8 mouse cellular contexts compared by ENCODE assay signal in genomic region chr15:102471295-102471645, GRCm38 (mm10). TPM values are rescaled to one million over a fixed set of nuclear protein-coding genes. Genes with fewer than 3 reads are reported as not detected.
DNase-seq lines count a peak whose midpoint lies in the region; ATAC-seq and TF ChIP-seq lines count a peak whose summit lies in the region.

No protein-coding gene starts in this region.

- peak overlapping the region; percentile 98 for H3K27ac ChIP-seq in heart, adult 2 months
- no peak overlapping the region for H3K27ac ChIP-seq in ES-Bruce4 (ENCODE audit: insufficient read depth, low read length)
- H3K27ac ChIP-seq in forebrain, embryonic 16.5 days (ENCODE audit: low read length), result peak overlapping the region; percentile 93
- H3K27ac ChIP-seq in liver, embryonic 16.5 days (ENCODE audit: low read length), result peak overlapping the region; percentile 90

- H3K4me2 ChIP-seq in forebrain, embryonic 16.5 days (ENCODE audit: low read length), result peak overlapping the region; percentile 82
- peak overlapping the region; percentile 72 for H3K4me2 ChIP-seq in liver, embryonic 16.5 days (ENCODE audit: low read depth, low read length)

- no peak for TF ChIP-seq EP300 in heart, adult 2 months (IDR thresholded peaks at IDR 0.05; ENCODE audit: insufficient read depth, low read depth, low read length)
- no peak for TF ChIP-seq EP300 in ES-Bruce4 (IDR thresholded peaks at IDR 0.05; ENCODE audit: insufficient read depth, low read depth, low read length)

- no peaks in the 10 kb centered on the region for H3K27me3 ChIP-seq in heart, adult 2 months (ENCODE audit: control insufficient read depth, insufficient read depth, low read length)
- H3K27me3 ChIP-seq in ES-Bruce4 (ENCODE audit: control insufficient read depth, insufficient read depth, low read length, poor library complexity, severe bottlenecking), result no peaks in the 10 kb centered on the region
- no peaks in the 10 kb centered on the region for H3K27me3 ChIP-seq in forebrain, embryonic 16.5 days (replicated peaks; ENCODE audit: control insufficient read depth, insufficient read depth, low read length)
- no peaks in the 10 kb centered on the region for H3K27me3 ChIP-seq in liver, embryonic 16.5 days (ENCODE audit: control insufficient read depth, insufficient read depth, low read depth, low read length)

- TF ChIP-seq CTCF in heart, adult 2 months (IDR thresholded peaks at IDR 0.05), result no peak
- no peak for TF ChIP-seq CTCF in ES-Bruce4 (IDR thresholded peaks at IDR 0.05; ENCODE audit: low read depth, low read length)

- peak overlapping the region; percentile 83 for H3K9ac ChIP-seq in heart, adult 2 months (ENCODE audit: low read depth, low read length)
- H3K9ac ChIP-seq in ES-Bruce4 (ENCODE audit: low read depth, poor library complexity, severe bottlenecking), result peak overlapping the region; percentile 96
- H3K9ac ChIP-seq in forebrain, embryonic 16.5 days (replicated peaks; ENCODE audit: low read depth, low read length), result peak overlapping the region; percentile 85
- H3K9ac ChIP-seq in liver, embryonic 16.5 days (ENCODE audit: low read depth, low read length), result peak overlapping the region; percentile 96

- no peak for ATAC-seq in forebrain, embryonic 16.5 days
- no peak for ATAC-seq in liver, embryonic 16.5 days (ENCODE audit: low read depth)

- DNase-seq in heart, adult 2 months, result no peak
- no peak for DNase-seq in heart, postnatal 25 days (ENCODE audit: low spot score)
- no peak for DNase-seq in adrenal gland, postnatal 36 days
- DNase-seq in ovary, adult 18-20 months (ENCODE audit: low spot score), result no peak
- DNase-seq in urinary bladder, postnatal 36 days (ENCODE audit: low spot score in 2 of 2), result no peak

- peaks cover 8% of the 10 kb centered on the region for H3K4me1 ChIP-seq in heart, adult 2 months (ENCODE audit: control insufficient read depth, insufficient read depth, low read length)
- H3K4me1 ChIP-seq in ES-Bruce4 (ENCODE audit: control insufficient read depth, insufficient read depth, low read length), result no peaks in the 10 kb centered on the region
- H3K4me1 ChIP-seq in forebrain, embryonic 16.5 days (replicated peaks; ENCODE audit: control insufficient read depth, insufficient read depth, low read length), result peaks cover 9% of the 10 kb centered on the region
- peaks cover 6% of the 10 kb centered on the region for H3K4me1 ChIP-seq in liver, embryonic 16.5 days (ENCODE audit: control insufficient read depth, low read depth, low read length)

- H3K4me3 ChIP-seq in heart, adult 2 months, result peak overlapping the region; percentile 95
- H3K4me3 ChIP-seq in ES-Bruce4 (ENCODE audit: low read depth, low read length), result peak overlapping the region; percentile 90
- peak overlapping the region; percentile 77 for H3K4me3 ChIP-seq in forebrain, embryonic 16.5 days (replicated peaks; ENCODE audit: low read length)
- peak overlapping the region; percentile 94 for H3K4me3 ChIP-seq in liver, embryonic 16.5 days (ENCODE audit: low read depth, low read length)

- intact Hi-C loops in heart, adult 2 months (cut with DNase I), result loop anchor here (2.0 kb wide), 1 partner anchor 48 kb away; the partner anchor contains the start of gene Tarbp2
- intact Hi-C loops in heart, postnatal 25 days (cut with DNase I), result loop anchor here (2.0 kb wide), 1 partner anchor 48 kb away; the partner anchor contains the start of gene Tarbp2

- WGBS in heart, adult 2 months, result 1% methylated on average over 10 of the region's 10 CpGs
- WGBS in forebrain, embryonic 16.5 days, result 1% methylated on average over 10 of the region's 10 CpGs
- WGBS in liver, embryonic 16.5 days (ENCODE audit: insufficient replicate concordance), result under 1% methylated on average over 10 of the region's 10 CpGs

- no peaks in the 10 kb centered on the region; the same call in 1 of the 2 replicates for H3K79me2 ChIP-seq in heart, adult 2 months (replicated peaks; ENCODE audit: control insufficient read depth, insufficient read depth, low read length)

- TF ChIP-seq POLR2A in heart, adult 2 months (IDR thresholded peaks at IDR 0.05; ENCODE audit: insufficient read depth, low read depth, low read length), result no peak
- no peak for TF ChIP-seq POLR2A in ES-Bruce4 (IDR thresholded peaks at IDR 0.05; ENCODE audit: insufficient read depth, low read length)

- H3K36me3 ChIP-seq in heart, adult 2 months (ENCODE audit: control insufficient read depth, insufficient read depth, low read length), result peaks cover 23% of the 10 kb centered on the region
- peaks cover 42% of the 10 kb centered on the region for H3K36me3 ChIP-seq in ES-Bruce4 (ENCODE audit: control insufficient read depth, insufficient read depth, low read length, poor library complexity, severe bottlenecking)
- H3K36me3 ChIP-seq in forebrain, embryonic 16.5 days (ENCODE audit: control insufficient read depth, insufficient read depth), result peaks cover 18% of the 10 kb centered on the region
- peaks cover 37% of the 10 kb centered on the region for H3K36me3 ChIP-seq in liver, embryonic 16.5 days (ENCODE audit: control insufficient read depth, insufficient read depth)

- H3K9me3 ChIP-seq in ES-Bruce4 (replicated peaks; ENCODE audit: control insufficient read depth, insufficient read depth, low read length, poor library complexity, severe bottlenecking), result peaks cover 7% of the 10 kb centered on the region
- no peaks in the 10 kb centered on the region; the same call in 1 of the 2 replicates for H3K9me3 ChIP-seq in forebrain, embryonic 16.5 days (ENCODE audit: control insufficient read depth, low read length)
- H3K9me3 ChIP-seq in liver, embryonic 16.5 days (replicated peaks; ENCODE audit: control insufficient read depth, low read length), result peaks cover 2% of the 10 kb centered on the region; the same call in 1 of the 2 replicates

RNA-seq across cellular contexts. Expression of gene Pcbp2, which starts 0.9 kb away (rescaled TPM):
- total RNA-seq in heart, adult 2 months (2021), result 100 to 1,000 TPM; 442 to 494 TPM
- 384 and 453 TPM in 2 replicates for polyA plus RNA-seq in heart, adult 2 months (2012; rRNA removed)
- total RNA-seq in heart, postnatal 25 days (2021), result 100 to 1,000 TPM; 458 to 504 TPM
- 1,129 and 1,194 TPM in 2 replicates for polyA plus RNA-seq in ES-Bruce4 (2011; ENCODE audit: insufficient read depth, insufficient read length, low read depth, missing spikeins)
- 144 and 149 TPM in 2 replicates for polyA plus RNA-seq in forebrain, embryonic 16.5 days (2015; fragmentation: Nextera tagmentation; extraction: Ambion mirVana)
- 64.7 and 67.7 TPM in 2 replicates for polyA plus RNA-seq in liver, embryonic 16.5 days (2015; fragmentation: Nextera tagmentation; extraction: Ambion mirVana)
- total RNA-seq in adrenal gland, postnatal 36 days (2021), result 100 to 1,000 TPM; 724 to 759 TPM

RNA-seq across cellular contexts. Expression of gene Prr13, which starts 12.4 kb away (rescaled TPM):
- 10 to 100 TPM; 22.8 to 23.2 TPM for total RNA-seq in heart, adult 2 months (2021)
- polyA plus RNA-seq in heart, adult 2 months (2012; rRNA removed), result 75.5 and 78.4 TPM in 2 replicates
- total RNA-seq in heart, postnatal 25 days (2021), result 10 to 100 TPM; 20.6 to 21.0 TPM
- 49.7 and 55.4 TPM in 2 replicates for polyA plus RNA-seq in ES-Bruce4 (2011; ENCODE audit: insufficient read depth, insufficient read length, low read depth, missing spikeins)
- 79.0 and 80.9 TPM in 2 replicates for polyA plus RNA-seq in forebrain, embryonic 16.5 days (2015; fragmentation: Nextera tagmentation; extraction: Ambion mirVana)
- 120 and 139 TPM in 2 replicates for polyA plus RNA-seq in liver, embryonic 16.5 days (2015; fragmentation: Nextera tagmentation; extraction: Ambion mirVana)
- total RNA-seq in adrenal gland, postnatal 36 days (2021), result 100 to 1,000 TPM; 112 to 116 TPM

RNA-seq across cellular contexts. Expression of gene Amhr2, which starts 26.1 kb away (rescaled TPM):
- under 1 TPM; 0.36 to 0.60 TPM for total RNA-seq in heart, adult 2 months (2021)
- 0.31 and 0.44 TPM in 2 replicates for polyA plus RNA-seq in heart, adult 2 months (2012; rRNA removed)
- total RNA-seq in heart, postnatal 25 days (2021), result under 1 TPM; 0.68 to 0.84 TPM
- polyA plus RNA-seq in ES-Bruce4 (2011; ENCODE audit: insufficient read depth, insufficient read length, low read depth, missing spikeins), result 1.8 and 2.8 TPM in 2 replicates
- polyA plus RNA-seq in forebrain, embryonic 16.5 days (2015; fragmentation: Nextera tagmentation; extraction: Ambion mirVana), result 0.32 and 0.58 TPM in 2 replicates
- polyA plus RNA-seq in liver, embryonic 16.5 days (2015; fragmentation: Nextera tagmentation; extraction: Ambion mirVana), result 0.04 and 0.07 TPM in 2 replicates
- 1 to 10 TPM; 1.2 to 2.5 TPM for total RNA-seq in adrenal gland, postnatal 36 days (2021)

RNA-seq across cellular contexts. Expression of gene Gm10337, which starts 32.3 kb away (rescaled TPM):
- not detected for total RNA-seq in heart, adult 2 months (2021)
- not detected in 2 replicates for polyA plus RNA-seq in heart, adult 2 months (2012; rRNA removed)
- total RNA-seq in heart, postnatal 25 days (2021), result not detected
- polyA plus RNA-seq in ES-Bruce4 (2011; ENCODE audit: insufficient read depth, insufficient read length, low read depth, missing spikeins), result not detected in 2 replicates
- polyA plus RNA-seq in forebrain, embryonic 16.5 days (2015; fragmentation: Nextera tagmentation; extraction: Ambion mirVana), result 17.3 and 22.2 TPM in 2 replicates
- not detected in 2 replicates for polyA plus RNA-seq in liver, embryonic 16.5 days (2015; fragmentation: Nextera tagmentation; extraction: Ambion mirVana)
- total RNA-seq in adrenal gland, postnatal 36 days (2021), result not detected

RNA-seq across cellular contexts. Expression of gene Map3k12, which starts 45.6 kb away (rescaled TPM):
- total RNA-seq in heart, adult 2 months (2021), result 1 to 10 TPM; 2.1 to 2.4 TPM
- polyA plus RNA-seq in heart, adult 2 months (2012; rRNA removed), result 4.1 and 5.5 TPM in 2 replicates
- total RNA-seq in heart, postnatal 25 days (2021), result 1 to 10 TPM; 3.2 to 4.5 TPM
- 11.1 and 14.0 TPM in 2 replicates for polyA plus RNA-seq in ES-Bruce4 (2011; ENCODE audit: insufficient read depth, insufficient read length, low read depth, missing spikeins)
- polyA plus RNA-seq in forebrain, embryonic 16.5 days (2015; fragmentation: Nextera tagmentation; extraction: Ambion mirVana), result 58.7 and 69.5 TPM in 2 replicates
- polyA plus RNA-seq in liver, embryonic 16.5 days (2015; fragmentation: Nextera tagmentation; extraction: Ambion mirVana), result 1.4 and 2.0 TPM in 2 replicates
- 1 to 10 TPM; 8.0 to 8.9 TPM for total RNA-seq in adrenal gland, postnatal 36 days (2021)
